Mouse (Mus musculus) olfactory bulb, adult 2 months (tissue): ENCODE results near the gene Stard8.

Experiments used
- CTCF ChIP-seq: fragments of 200-500 bp; IDR thresholded peaks from 2 replicates; pipeline ENCODE4 v1.5.1; 2012; ENCODE audit warnings: low read depth, mild to moderate bottlenecking, low read length, moderate library complexity; ENCODE audit not compliant: insufficient read depth
- POLR2A ChIP-seq: fragments of 200-500 bp; IDR thresholded peaks from 2 replicates; pipeline ENCODE4 v1.6.1; 2012; ENCODE audit warnings: mild to moderate bottlenecking, low read depth, low read length, moderate library complexity; ENCODE audit not compliant: insufficient read depth

DNA sequence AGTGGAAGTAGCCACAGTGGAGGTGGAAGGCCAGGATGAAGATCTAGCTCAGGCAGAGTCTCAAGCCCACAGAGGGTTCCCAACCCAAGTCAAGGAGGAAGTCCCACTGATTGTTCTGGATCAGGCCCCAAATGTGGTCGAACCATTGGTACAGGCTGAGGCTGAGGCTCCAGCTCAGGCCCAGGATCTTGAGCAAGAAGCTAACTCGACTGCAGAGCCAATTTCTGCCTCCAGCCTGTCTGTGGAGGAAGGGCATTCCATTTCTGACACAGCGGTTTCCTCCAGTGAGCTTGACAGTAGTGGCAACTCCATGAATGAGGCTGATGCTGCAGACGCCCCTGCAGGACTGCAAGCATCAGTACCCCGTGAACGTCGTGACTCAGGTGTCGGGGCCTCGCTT is 63.5 kb downstream of the Stard8 start:
- TF ChIP-seq CTCF (no peak), POLR2A (no peak)
